Mouse (Mus musculus): ENCODE measurements at regions not wholly inside any gene's neighbourhood (a gene's known extent, or its start where the extent isn't known, plus 50 kb on each side); places are given as distances from the start of the nearest gene placed in this dataset.

GRCm38 (mm10) chr5:46092549-46092948 lies 235.1 kb upstream of the Lcorl start:
- no peak for DNase-seq (ENCODE audit: low read depth, low spot score)

GRCm38 (mm10) chr5:46086885-46087284 lies 229.5 kb upstream of the Lcorl start:
- DNase-seq (ENCODE audit: low read depth, low spot score), result no peak

GRCm38 (mm10) chr5:46083293-46083692 lies 225.9 kb upstream of the Lcorl start:
- no peak for DNase-seq (ENCODE audit: low read depth, low spot score)

GRCm38 (mm10) chr5:46073744-46074143 lies 216.3 kb upstream of the Lcorl start:
- no peak for DNase-seq (ENCODE audit: low read depth, low spot score)

GRCm38 (mm10) chr5:46073136-46073535 lies 215.7 kb upstream of the Lcorl start:
- no peak for DNase-seq (ENCODE audit: low read depth, low spot score)

GRCm38 (mm10) chr5:46059910-46060309 lies 202.5 kb upstream of the Lcorl start:
- DNase-seq (ENCODE audit: low read depth, low spot score), result no peak

GRCm38 (mm10) chr5:46054850-46055249 lies 197.4 kb upstream of the Lcorl start:
- no peak for DNase-seq (ENCODE audit: low read depth, low spot score)

- no peak for DNase-seq (ENCODE audit: low read depth, low spot score)
Observed at GRCm38 (mm10) chr5:46042684-46043348, 185.4 kb upstream of the Lcorl start.

GRCm38 (mm10) chr5:46033008-46033676 lies 175.7 kb upstream of the Lcorl start:
- no peak for DNase-seq (ENCODE audit: low read depth, low spot score)

- no peak for DNase-seq (ENCODE audit: low read depth, low spot score)
Observed at GRCm38 (mm10) chr5:46032206-46032605, 174.8 kb upstream of the Lcorl start.

- no peak for DNase-seq (ENCODE audit: low read depth, low spot score)
Observed at GRCm38 (mm10) chr5:46024138-46024537, 166.7 kb upstream of the Lcorl start.

- DNase-seq (ENCODE audit: low read depth, low spot score), result no peak
Observed at GRCm38 (mm10) chr5:46023456-46023855, 166.0 kb upstream of the Lcorl start.

- no peak for DNase-seq (ENCODE audit: low read depth, low spot score)
Observed at GRCm38 (mm10) chr5:46022047-46022422, 164.6 kb upstream of the Lcorl start.

- no peak for DNase-seq (ENCODE audit: low read depth, low spot score)
Observed at GRCm38 (mm10) chr5:46021398-46022046, 164.1 kb upstream of the Lcorl start.

GRCm38 (mm10) chr5:46020175-46020574 lies 162.8 kb upstream of the Lcorl start:
- no peak for DNase-seq (ENCODE audit: low read depth, low spot score)

GRCm38 (mm10) chr5:46007446-46007845 lies 150.0 kb upstream of the Lcorl start:
- no peak for DNase-seq (ENCODE audit: low read depth, low spot score)

GRCm38 (mm10) chr5:46006691-46007090 lies 149.3 kb upstream of the Lcorl start:
- DNase-seq (ENCODE audit: low read depth, low spot score), result no peak

GRCm38 (mm10) chr5:46006228-46006627 lies 148.8 kb upstream of the Lcorl start:
- DNase-seq (ENCODE audit: low read depth, low spot score), result no peak

- DNase-seq (ENCODE audit: low read depth, low spot score), result no peak
Observed at GRCm38 (mm10) chr5:46005631-46006030, 148.2 kb upstream of the Lcorl start.

GRCm38 (mm10) chr5:46002011-46002410 lies 144.6 kb upstream of the Lcorl start:
- DNase-seq (ENCODE audit: low read depth, low spot score), result no peak

- no peak for DNase-seq (ENCODE audit: low read depth, low spot score)
Observed at GRCm38 (mm10) chr5:45957766-45958165, 100.4 kb upstream of the Lcorl start.

- no peak for DNase-seq (ENCODE audit: low read depth, low spot score)
Observed at GRCm38 (mm10) chr5:45943970-45944369, 86.6 kb upstream of the Lcorl start.

GRCm38 (mm10) chr5:45932970-45933369 lies 75.6 kb upstream of the Lcorl start:
- no peak for DNase-seq (ENCODE audit: low read depth, low spot score)
